Mouse (Mus musculus): ENCODE data around the gene Nadsyn1. TPM values are rescaled to one million over a fixed set of nuclear protein-coding genes. Genes with fewer than 3 reads are reported as not detected.

Gene Nadsyn1
- polyA plus RNA-seq, 1 experiment from 2014 or later: 7.2 TPM

DNA sequence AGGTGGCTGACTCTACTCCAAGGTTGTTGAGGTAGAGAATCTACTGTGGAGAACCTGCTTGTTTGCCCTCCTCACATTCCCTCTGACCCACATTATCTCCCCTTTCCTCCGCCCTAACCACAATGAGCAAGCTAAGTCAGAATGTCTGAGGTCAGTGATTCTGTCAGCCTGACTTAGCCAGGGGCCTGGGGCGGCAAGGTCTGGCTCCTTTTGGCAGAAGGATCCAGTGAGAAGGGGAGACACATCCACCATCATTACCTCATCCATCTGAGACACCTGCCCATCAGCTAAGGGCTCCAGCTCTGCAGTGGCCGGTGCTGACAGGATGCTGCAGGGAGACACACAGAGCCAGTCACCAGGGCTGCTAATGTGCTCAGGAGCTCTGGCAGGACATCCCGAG, 23.9 kb downstream of the Nadsyn1 start:
- no peaks in the 10 kb centered on the region for H3K4me1 ChIP-seq (replicated peaks)
- no peak overlapping the region for H3K27ac ChIP-seq (replicated peaks)
- no peak overlapping the region for H3K4me3 ChIP-seq
- no peak overlapping the region for H3K4me2 ChIP-seq
- 90% methylated on average over 4 of the region's 4 CpGs for WGBS
- H3K27me3 ChIP-seq: no peaks in the 10 kb centered on the region
- ATAC-seq (ENCODE audit: low FRiP score, low read depth): no peak
- H3K9me3 ChIP-seq: no peaks in the 10 kb centered on the region
- H3K36me3 ChIP-seq: peaks cover 33% of the 10 kb centered on the region
- no peak overlapping the region for H3K9ac ChIP-seq

DNA sequence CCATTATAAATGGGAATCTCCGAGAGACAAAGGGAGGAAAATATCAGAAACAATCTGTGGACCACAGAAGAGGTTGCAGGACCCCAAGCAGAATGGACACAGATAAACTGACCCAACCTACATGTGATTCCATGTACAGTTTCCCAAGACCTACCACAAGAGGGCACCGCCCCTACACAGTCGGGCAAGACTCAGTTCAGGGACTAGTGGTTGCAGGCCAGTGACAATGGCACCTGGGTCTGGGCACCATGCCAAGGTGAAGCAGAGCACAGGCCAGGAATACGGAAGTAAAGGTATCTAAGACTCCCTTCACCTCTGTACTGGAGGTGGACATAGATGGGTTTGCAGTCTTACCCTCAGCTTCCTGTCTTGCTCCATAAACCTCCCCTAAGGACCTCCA, 29.5 kb downstream of the Nadsyn1 start:
- H3K9ac ChIP-seq: no peak overlapping the region
- no peak overlapping the region for H3K4me3 ChIP-seq
- WGBS: 64% methylated on average over 4 of the region's 4 CpGs
- H3K4me2 ChIP-seq: no peak overlapping the region
- H3K36me3 ChIP-seq: peaks cover 12% of the 10 kb centered on the region
- ATAC-seq (ENCODE audit: low FRiP score, low read depth): no peak
- no peaks in the 10 kb centered on the region for H3K4me1 ChIP-seq (replicated peaks)
- no peaks in the 10 kb centered on the region for H3K27me3 ChIP-seq
- no peaks in the 10 kb centered on the region for H3K9me3 ChIP-seq
- no peak overlapping the region for H3K27ac ChIP-seq (replicated peaks)

DNA sequence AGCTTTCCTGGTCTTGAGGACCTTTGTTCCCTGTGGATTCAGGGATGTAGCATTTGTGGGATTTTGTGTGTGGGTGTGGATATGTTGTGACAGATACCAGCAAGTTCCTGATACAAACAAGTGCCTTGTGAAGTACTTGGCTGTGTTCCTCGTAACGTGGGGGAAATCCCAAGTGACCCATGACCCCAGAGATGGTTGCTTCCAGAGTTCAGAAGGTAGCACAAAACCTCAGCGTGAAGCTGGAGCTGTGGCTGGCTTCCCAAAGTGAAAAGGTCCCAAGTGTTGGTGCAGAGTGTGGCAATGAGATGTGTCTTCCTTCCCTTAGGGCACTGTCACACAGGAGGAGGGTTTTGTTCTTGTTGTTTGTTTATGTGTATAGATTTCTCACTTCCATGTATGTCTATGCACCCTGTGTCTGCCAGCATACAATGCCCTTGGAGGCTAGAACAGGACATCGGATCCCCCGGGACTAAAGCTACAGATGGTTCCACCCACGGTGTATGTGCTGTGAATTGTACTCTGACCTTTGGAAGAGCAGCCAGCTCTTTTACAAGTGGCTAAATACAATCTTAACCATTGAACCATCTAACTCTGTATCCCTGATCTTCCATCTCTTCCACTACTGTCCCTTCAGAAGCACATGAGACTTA, 30.2 kb downstream of the Nadsyn1 start:
- Histone ChIP-seq H3K4me2 (no peak overlapping the region), H3K4me1 (replicated peaks) (no peaks in the 10 kb centered on the region), H3K27ac (replicated peaks) (no peak overlapping the region), H3K9ac (no peak overlapping the region), H3K4me3 (no peak overlapping the region), H3K27me3 (no peaks in the 10 kb centered on the region), H3K36me3 (peaks cover 7% of the 10 kb centered on the region; the same call in 1 of the 2 replicates), H3K9me3 (no peaks in the 10 kb centered on the region)
- no peak for ATAC-seq (ENCODE audit: low FRiP score, low read depth)
- WGBS: 78% methylated on average over 6 of the region's 6 CpGs

DNA sequence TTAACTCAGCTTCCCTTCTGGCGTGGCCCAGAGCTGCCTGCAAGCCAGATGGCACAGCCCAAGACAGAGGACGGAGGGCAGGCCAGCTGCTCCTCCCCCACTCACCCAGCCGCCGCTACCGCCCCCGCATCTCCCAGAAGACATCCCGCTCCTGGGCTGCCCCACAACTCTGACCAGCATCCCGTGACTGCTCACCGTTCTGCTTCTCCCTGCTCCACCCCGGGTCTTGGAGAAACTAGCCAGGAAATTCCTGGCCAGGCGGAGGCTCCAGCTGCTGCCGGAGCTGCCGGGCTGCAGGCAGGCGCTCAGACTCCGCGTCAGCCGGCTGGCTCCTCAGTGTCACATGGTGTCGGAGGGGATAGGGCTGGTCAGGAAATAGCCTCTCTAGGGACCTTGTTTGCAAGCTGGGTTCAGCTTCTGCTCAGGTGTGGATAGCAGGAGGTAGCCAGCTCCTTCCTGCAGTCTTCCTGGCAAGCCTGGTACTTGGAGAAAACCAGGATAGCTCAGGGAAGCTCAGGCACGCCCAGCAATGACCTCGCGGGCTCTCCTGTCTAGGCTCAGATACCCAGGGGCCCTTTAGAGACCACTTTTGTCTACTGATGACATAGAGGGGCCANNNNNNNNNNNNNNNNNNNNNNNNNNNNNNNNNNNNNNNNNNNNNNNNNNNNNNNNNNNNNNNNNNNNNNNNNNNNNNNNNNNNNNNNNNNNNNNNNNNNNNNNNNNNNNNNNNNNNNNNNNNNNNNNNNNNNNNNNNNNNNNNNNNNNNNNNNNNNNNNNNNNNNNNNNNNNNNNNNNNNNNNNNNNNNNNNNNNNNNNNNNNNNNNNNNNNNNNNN, 38.4 kb downstream of the Nadsyn1 start, which contains the start of gene Mrgpre:
Gene Mrgpre (minus strand): TSS at position 505 of the 834 bp plus-strand sequence.
- ATAC-seq (ENCODE audit: low FRiP score, low read depth): peak; percentile 88
- WGBS: under 1% methylated on average over 21 of the region's 21 CpGs

DNA sequence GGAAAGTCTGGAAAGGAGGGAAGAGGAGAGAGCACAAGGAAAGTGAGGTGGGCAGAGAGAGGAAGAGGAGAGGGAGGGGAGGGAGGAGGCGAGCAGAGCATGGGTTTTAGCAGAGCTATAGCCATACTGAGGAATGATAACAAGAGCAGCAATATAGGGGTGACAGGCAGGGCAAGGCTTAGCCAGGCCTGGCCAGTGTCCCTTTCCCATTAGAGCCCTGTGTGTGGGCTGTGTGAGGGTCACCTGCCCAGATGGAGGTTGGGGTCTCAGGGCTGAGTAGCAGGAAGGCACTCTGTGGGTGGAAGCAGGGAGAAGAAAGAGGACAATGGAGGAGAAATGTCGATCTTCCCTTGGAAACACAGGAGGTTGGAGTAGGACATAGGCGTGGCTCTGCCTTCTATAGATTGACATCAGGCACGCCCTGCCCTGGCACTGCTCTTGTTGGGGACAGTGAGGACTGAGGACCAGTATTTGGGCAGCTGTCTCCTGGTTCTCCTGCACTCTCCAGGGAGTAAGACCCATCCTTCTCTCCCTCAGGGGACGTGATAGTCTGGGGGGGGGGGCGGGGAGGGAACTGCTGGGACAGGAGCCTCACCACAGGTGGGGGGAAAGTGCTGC, 39.2 kb downstream of the Nadsyn1 start:
- H3K27me3 ChIP-seq: no peaks in the 10 kb centered on the region
- H3K9me3 ChIP-seq: no peaks in the 10 kb centered on the region
- H3K9ac ChIP-seq: peak overlapping the region; percentile 76
- ATAC-seq (ENCODE audit: low FRiP score, low read depth): peak; percentile 59
- peak overlapping the region; percentile 87 for H3K4me2 ChIP-seq
- peaks cover 3% of the 10 kb centered on the region; the same call in 1 of the 2 replicates for H3K36me3 ChIP-seq
- H3K4me3 ChIP-seq: peak overlapping the region; percentile 55
- 13% methylated on average over 6 of the region's 6 CpGs for WGBS
- H3K4me1 ChIP-seq (replicated peaks): peaks cover 28% of the 10 kb centered on the region
- peak overlapping the region; percentile 79 for H3K27ac ChIP-seq (replicated peaks)

More for the DNA sequence above, 38.4 kb downstream of the Nadsyn1 start, which contains the start of gene Mrgpre:
- Histone ChIP-seq H3K4me3 (peak within 1 kb of the TSS; percentile 55), H3K9ac (peak within 1 kb of the TSS; percentile 76), H3K36me3 (peaks cover 3% of the 10 kb centered on the region; the same call in 1 of the 2 replicates), H3K9me3 (no peaks in the 10 kb centered on the region), H3K4me2 (peak within 1 kb of the TSS; percentile 87), H3K27me3 (no peaks in the 10 kb centered on the region), H3K27ac (replicated peaks) (peak within 1 kb of the TSS; percentile 79), H3K4me1 (replicated peaks) (peaks cover 28% of the 10 kb centered on the region)

DNA sequence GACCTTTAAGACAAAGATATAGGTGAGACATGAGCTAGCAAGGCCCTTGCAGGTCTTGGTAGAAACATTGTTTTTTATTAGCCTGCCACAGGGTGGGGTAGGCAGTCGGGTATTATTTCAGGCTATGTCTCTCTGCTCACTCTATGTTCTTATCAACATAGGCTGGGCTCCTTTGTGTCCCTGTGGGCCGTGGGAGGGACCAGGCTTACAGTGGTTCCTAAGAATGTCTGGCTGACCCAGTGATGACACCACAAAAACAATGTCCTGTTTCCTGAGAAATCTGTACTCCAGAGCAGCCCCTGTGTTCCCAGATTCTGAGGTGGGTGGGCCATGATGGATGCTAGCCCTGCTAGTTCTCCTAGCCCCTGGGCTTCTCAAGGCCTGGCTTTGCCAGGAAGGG, 45.3 kb downstream of the Nadsyn1 start:
- no peak for ATAC-seq (ENCODE audit: low FRiP score, low read depth)
- Histone ChIP-seq H3K36me3 (peaks cover 3% of the 10 kb centered on the region; the same call in 1 of the 2 replicates), H3K27me3 (no peaks in the 10 kb centered on the region), H3K9ac (no peak overlapping the region), H3K4me3 (no peak overlapping the region), H3K4me1 (replicated peaks) (no peaks in the 10 kb centered on the region), H3K4me2 (no peak overlapping the region), H3K9me3 (no peaks in the 10 kb centered on the region), H3K27ac (replicated peaks) (no peak overlapping the region)
- WGBS: 71% methylated on average over 2 of the region's 2 CpGs

DNA sequence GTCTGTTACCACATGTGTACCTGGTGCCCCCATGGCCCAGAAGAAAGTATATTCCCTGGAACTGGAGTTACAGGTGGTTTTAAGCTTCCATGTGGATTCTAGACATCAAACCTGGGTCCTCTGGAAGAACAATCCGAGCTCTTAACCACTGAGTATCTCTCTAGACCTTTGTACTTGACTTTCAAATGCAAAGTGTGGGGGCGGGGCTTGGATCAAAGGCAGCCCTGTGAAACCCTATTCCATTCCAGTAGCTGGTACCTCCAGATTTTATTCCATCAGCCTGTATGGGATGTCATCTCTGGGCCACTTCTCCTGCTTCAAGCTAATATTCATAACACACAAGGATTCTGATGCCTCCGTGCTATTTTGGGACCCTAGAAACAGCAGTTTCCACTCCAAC, 46.5 kb downstream of the Nadsyn1 start:
- Histone ChIP-seq H3K9ac (no peak overlapping the region), H3K36me3 (peaks cover 3% of the 10 kb centered on the region; the same call in 1 of the 2 replicates), H3K4me1 (replicated peaks) (no peaks in the 10 kb centered on the region), H3K27ac (replicated peaks) (no peak overlapping the region), H3K9me3 (no peaks in the 10 kb centered on the region), H3K4me3 (no peak overlapping the region), H3K4me2 (no peak overlapping the region), H3K27me3 (no peaks in the 10 kb centered on the region)
- 33% methylated on average over 3 of the region's 3 CpGs for WGBS
- no peak for ATAC-seq (ENCODE audit: low FRiP score, low read depth)

DNA sequence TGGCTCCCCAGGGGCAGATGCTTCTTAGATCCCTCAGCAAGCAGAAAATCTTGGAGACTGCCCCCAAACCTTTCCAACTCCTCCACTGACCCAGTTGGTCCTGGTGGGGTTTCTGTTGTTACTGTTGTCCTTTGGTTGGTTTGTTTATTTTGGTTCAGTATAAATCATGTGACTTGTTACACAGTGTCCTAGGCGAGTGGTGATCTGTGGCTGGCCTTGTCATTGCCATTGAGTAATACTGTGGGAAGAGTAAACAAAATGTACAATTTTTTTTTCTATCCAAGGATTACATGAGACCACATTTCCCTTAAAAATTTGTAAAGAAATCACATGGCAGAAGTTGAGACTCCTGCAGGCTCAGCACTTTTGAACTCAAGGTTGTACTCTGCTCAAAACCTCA, 53.2 kb downstream of the Nadsyn1 start:
- WGBS: 64% methylated on average over 1 of the region's 1 CpGs
- no peak overlapping the region for H3K27ac ChIP-seq (replicated peaks)
- H3K4me1 ChIP-seq (replicated peaks): no peaks in the 10 kb centered on the region
- H3K27me3 ChIP-seq: peaks cover 7% of the 10 kb centered on the region; the same call in 1 of the 2 replicates
- no peaks in the 10 kb centered on the region for H3K9me3 ChIP-seq
- no peak for ATAC-seq (ENCODE audit: low FRiP score, low read depth)
- no peak overlapping the region for H3K4me2 ChIP-seq
- H3K36me3 ChIP-seq: no peaks in the 10 kb centered on the region
- no peak overlapping the region for H3K9ac ChIP-seq
- H3K4me3 ChIP-seq: no peak overlapping the region

DNA sequence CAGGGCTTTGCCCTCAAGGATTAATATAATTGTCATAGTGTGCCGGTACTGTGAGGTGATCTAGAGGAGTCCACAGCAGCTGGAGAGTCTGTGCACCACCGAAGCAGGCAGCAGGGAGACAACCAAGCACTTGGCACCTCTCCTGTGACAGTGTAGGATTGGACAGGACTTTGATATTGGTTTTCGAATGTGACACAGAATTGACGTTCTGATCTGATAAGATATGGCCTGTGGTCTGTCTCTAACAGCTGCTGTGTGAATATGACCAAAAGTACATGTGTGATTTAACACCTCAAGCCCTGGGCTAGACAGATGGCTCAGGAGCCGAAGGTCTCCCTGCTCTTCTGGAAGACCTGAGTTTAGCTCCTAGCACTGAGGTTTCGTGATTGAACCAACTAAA, 54.4 kb downstream of the Nadsyn1 start:
- H3K27ac ChIP-seq (replicated peaks): no peak overlapping the region
- ATAC-seq (ENCODE audit: low FRiP score, low read depth): no peak
- no peak overlapping the region for H3K9ac ChIP-seq
- H3K4me2 ChIP-seq: no peak overlapping the region
- no peaks in the 10 kb centered on the region for H3K4me1 ChIP-seq (replicated peaks)
- 81% methylated on average over 6 of the region's 6 CpGs for WGBS
- peaks cover 9% of the 10 kb centered on the region; the same call in 1 of the 2 replicates for H3K27me3 ChIP-seq
- H3K4me3 ChIP-seq: no peak overlapping the region
- no peaks in the 10 kb centered on the region for H3K9me3 ChIP-seq
- H3K36me3 ChIP-seq: no peaks in the 10 kb centered on the region

DNA sequence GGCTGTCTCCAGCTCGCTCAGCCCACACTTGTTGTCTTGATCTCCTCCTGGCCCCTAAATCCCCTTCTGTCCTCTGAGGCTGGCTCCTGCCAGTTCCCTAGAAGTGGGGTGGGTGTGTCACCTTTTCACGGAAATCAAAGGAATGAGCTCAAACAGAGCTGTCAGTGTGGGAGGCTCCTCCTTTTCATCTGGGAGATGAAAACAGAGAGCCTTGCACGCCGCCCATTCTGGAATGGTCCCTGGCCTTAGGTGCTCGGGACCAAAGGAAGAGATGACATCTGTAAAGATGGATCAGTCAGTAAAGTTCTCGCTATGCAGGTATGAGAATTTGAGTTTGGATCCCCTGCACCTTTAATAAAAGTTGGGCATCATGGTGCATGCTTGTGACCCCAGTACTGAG, 55.8 kb downstream of the Nadsyn1 start, which contains the start of gene Mrgprg:
Gene Mrgprg (minus strand): TSS at position 101 of the 400 bp plus-strand sequence.
- Histone ChIP-seq H3K27ac (replicated peaks) (no peak within 1 kb of the TSS), H3K9ac (no peak within 1 kb of the TSS), H3K4me1 (replicated peaks) (no peaks in the 10 kb centered on the region), H3K27me3 (peaks cover 9% of the 10 kb centered on the region; the same call in 1 of the 2 replicates), H3K4me3 (no peak within 1 kb of the TSS), H3K36me3 (no peaks in the 10 kb centered on the region), H3K4me2 (no peak within 1 kb of the TSS), H3K9me3 (no peaks in the 10 kb centered on the region)
- 60% methylated on average over 6 of the region's 6 CpGs for whole genome bisulfite sequencing
- no peak for ATAC-seq (ENCODE audit: low FRiP score, low read depth)

DNA sequence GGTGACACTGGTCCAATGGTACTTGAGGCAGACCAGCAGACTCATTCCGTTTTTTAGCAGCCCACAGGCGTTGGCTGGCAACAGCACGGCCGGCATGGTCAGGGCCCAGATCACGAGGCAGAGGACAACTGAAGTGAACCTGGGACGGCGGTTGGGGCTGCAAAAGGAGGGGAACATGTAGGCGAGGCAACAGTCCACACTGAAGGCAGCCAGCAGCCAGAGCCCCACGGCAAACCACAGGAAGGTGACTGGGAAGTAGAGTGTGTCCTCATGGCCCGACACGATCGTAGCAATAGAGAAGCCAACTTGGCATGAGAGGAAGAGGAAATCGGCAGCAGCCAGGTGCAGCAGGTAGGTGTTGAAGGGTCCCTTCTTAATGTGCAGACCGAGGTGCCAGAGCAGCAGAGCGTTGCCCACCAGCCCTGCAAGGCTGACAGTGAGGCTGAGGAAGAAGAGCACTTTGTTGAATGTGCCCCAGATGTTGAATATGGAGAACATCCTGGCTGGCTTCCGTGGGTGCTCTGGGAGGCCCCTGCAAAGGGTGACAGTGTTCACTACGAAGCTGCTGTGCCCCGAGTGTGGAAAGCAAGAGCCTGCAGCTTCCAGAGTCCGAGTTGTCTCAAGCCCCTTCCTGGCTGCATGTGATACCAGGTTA, 57.6 kb downstream of the Nadsyn1 start:
- Histone ChIP-seq H3K9me3 (no peaks in the 10 kb centered on the region), H3K27me3 (peaks cover 9% of the 10 kb centered on the region; the same call in 1 of the 2 replicates), H3K9ac (no peak overlapping the region), H3K4me2 (no peak overlapping the region), H3K27ac (replicated peaks) (no peak overlapping the region), H3K36me3 (no peaks in the 10 kb centered on the region), H3K4me1 (replicated peaks) (no peaks in the 10 kb centered on the region), H3K4me3 (no peak overlapping the region)
- WGBS: 80% methylated on average over 19 of the region's 19 CpGs
- no peak for ATAC-seq (ENCODE audit: low FRiP score, low read depth)

All from hindbrain, embryonic 15.5 days (tissue).